Mouse (Mus musculus) heart, adult 2 months (tissue): ENCODE data around the gene Trmt5. TPM values are rescaled to one million over a fixed set of nuclear protein-coding genes. Genes with fewer than 3 reads are reported as not detected.

Experiments
- DNase-seq, 2 experiments: peaks; one replicate each; pipeline ENCODE4 v3.0.0; 2021
- H3K27ac ChIP-seq: fragments of 200-600 bp; 2 replicates; pipeline ENCODE4 v1.8.1; 2022
- H3K27me3 ChIP-seq: fragments of 200-500 bp; 2 replicates; pipeline ENCODE4 v1.6.1; 2012; ENCODE audit warnings: mild to moderate bottlenecking, low read length, inconsistent platforms, mixed read lengths; ENCODE audit not compliant: control insufficient read depth, insufficient read depth
- H3K36me3 ChIP-seq: fragments of 200-500 bp; 2 replicates; pipeline ENCODE4 v1.6.1; 2012; ENCODE audit warnings: low read length, inconsistent platforms; ENCODE audit not compliant: control insufficient read depth, insufficient read depth
- H3K4me1 ChIP-seq: fragments of 200-500 bp; 2 replicates; pipeline ENCODE4 v1.6.1; 2011; ENCODE audit warnings: low read length; ENCODE audit not compliant: control insufficient read depth, insufficient read depth
- H3K4me3 ChIP-seq: fragments of 200-600 bp; 2 replicates; pipeline ENCODE4 v1.8.1; 2022
- H3K79me2 ChIP-seq: fragments of 200-500 bp; replicated peaks from 2 replicates; pipeline ENCODE4 v1.6.1; 2012; ENCODE audit warnings: mild to moderate bottlenecking, inconsistent platforms, low read length, moderate library complexity, mixed read lengths; ENCODE audit not compliant: control insufficient read depth, insufficient read depth
- H3K9ac ChIP-seq: fragments of 200-500 bp; 2 replicates; pipeline ENCODE4 v1.6.1; 2012; ENCODE audit warnings: low read depth, mild to moderate bottlenecking, control low read depth, inconsistent platforms, low read length, mixed read lengths
- CTCF ChIP-seq: fragments of 200-600 bp; IDR thresholded peaks from 2 replicates; pipeline ENCODE4 v1.8.1; 2022; ENCODE audit warnings: antibody characterized with exemption, mild to moderate bottlenecking, moderate library complexity
- EP300 ChIP-seq: fragments of 200-500 bp; IDR thresholded peaks from 2 replicates; pipeline ENCODE4 v1.6.1; 2011; ENCODE audit warnings: low read depth, low read length, control low read depth; ENCODE audit not compliant: insufficient read depth
- POLR2A ChIP-seq: fragments of 200-500 bp; IDR thresholded peaks from 2 replicates; pipeline ENCODE4 v1.6.1; 2011; ENCODE audit warnings: mild to moderate bottlenecking, low read depth, low read length, control low read depth; ENCODE audit not compliant: insufficient read depth
- WGBS: fragments of 180-500 bp; shearing (Covaris S2); methylation state at CpG from one replicate; pipeline ENCODE4 v1.1.7; 2018; 5-methylcytosine and 5-hydroxymethylcytosine counted together
- intact Hi-C: fragments of 180-260 bp; cut with DNase I; formaldehyde crosslinking; loops from one replicate; pipeline ENCODE4 v1.15.1; 2025
- long read RNA-seq: library from polyadenylated mRNA; stranded (forward); transcript quantifications from one replicate; pipeline ENCODE4 v2.0.0, GENCODE M21; 2021
- polyA plus RNA-seq: library from polyadenylated mRNA; depleted of rRNA; stranded (reverse); fragments of >200 nt; gene quantifications from 2 replicates; pipeline ENCODE4 v1.2.3, GENCODE M21; 2012; rRNA removed
- total RNA-seq, 2 experiments: library from RNA; stranded (reverse); gene quantifications; 2 replicates each; pipeline ENCODE4 v1.2.3; 2021

Gene Trmt5
- total RNA-seq (10 to 100 TPM; 51.8 to 52.4 TPM), polyA plus RNA-seq (16.0 and 29.7 TPM in 2 replicates)
- long read RNA-seq, transcript Trmt5-201 (5 exons, 2,066 nt) = major isoform, 7 of 27 reads
- long read RNA-seq, partial matches to known transcripts = 16 of 27 reads
- long read RNA-seq, other reads (novel, unspliced or antisense) = 4 of 27 reads

DNA sequence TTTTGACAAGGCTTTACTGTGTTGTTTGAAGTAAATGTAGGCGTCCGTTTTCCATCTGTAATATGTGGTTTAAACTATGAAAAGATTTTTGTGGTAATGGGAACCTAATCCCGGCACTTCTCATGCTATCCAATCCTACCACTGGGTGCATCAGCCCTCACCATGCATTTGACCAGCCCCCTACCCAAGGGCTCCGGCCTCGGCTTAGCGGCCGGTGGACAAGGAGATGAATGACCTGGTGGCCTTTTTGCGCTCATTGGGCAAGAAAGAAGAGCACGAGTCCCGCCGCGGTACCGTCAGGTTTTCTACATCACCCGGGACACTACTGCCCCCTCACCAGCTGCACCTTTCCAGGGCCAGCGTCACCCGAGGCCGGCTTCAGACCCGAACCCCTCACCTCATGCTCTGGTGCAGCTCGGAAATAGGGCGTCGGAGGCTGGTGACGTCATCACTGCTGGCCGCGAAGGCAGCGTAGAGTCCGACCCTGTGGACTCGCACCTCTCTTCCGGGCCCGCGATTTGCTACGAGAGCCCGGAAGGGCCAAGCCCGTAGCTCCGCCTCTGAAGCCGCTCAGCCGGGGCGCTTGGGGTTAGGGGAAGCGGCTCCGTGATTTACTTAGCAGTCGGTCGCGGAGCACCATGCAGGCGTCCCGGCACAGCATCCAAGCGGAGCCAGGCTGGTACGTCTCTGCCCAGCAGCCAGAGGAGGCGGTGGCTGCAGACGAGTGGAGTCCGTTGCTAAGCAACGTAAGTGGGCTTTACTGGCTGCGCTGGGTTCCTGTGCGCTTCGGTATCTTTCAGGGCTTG, at the start of gene Trmt5, which contains the start of gene Slc38a6:
Gene Trmt5 (minus strand): TSS at position 424 of the 806 bp plus-strand sequence.
Gene Slc38a6 (plus strand): TSS at position 493 of the 806 bp plus-strand sequence.
- peak within 1 kb of the TSS; percentile 94 for H3K27ac ChIP-seq
- TF ChIP-seq EP300 (peak; percentile 77), POLR2A (peak; percentile 69), CTCF (no peak)
- peak; percentile 94 to 95 for DNase-seq
- peak within 1 kb of the TSS; percentile 77 for H3K9ac ChIP-seq
- H3K4me1 ChIP-seq = peaks cover 8% of the 10 kb centered on the region
- peaks cover 12% of the 10 kb centered on the region for H3K36me3 ChIP-seq
- under 1% methylated on average over 53 of the region's 53 CpGs for WGBS
- intact Hi-C loops = loop anchor here (5.0 kb wide), 5 partner anchors 56 to 239 kb away; partner anchors contain the start of gene Six4
- H3K4me3 ChIP-seq = peak within 1 kb of the TSS; percentile 97
- no peaks in the 10 kb centered on the region for H3K79me2 ChIP-seq
- H3K27me3 ChIP-seq = no peaks in the 10 kb centered on the region

DNA sequence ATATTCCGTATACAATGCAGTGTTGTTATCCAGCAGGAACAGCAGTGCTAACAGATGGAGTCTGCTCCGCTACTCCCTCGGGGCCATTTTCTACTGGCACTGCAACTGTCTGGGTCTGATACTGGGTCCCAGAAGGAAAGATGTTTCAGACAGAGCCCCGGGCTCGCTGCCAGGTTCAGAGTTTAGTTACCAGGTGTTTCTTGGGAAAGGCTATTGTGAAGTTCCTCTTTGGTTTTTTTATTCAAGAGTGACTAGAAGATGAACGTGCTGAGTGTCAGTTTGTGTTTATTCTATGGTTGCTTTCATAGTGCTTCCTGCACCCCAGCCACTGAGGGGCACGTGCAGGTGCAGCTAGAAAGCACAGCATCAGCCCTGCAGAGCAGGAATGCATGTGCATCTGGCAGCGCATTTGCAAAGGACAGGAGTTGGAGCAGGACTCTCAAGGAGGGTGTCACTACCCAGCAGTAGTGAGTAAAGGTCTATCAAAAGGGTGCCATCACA, 47.6 kb upstream of the Trmt5 start:
- intact Hi-C loops = no loop called here
- no peak for TF ChIP-seq CTCF
- no peak for TF ChIP-seq POLR2A
- no peak for TF ChIP-seq EP300
- no peaks in the 10 kb centered on the region for H3K27me3 ChIP-seq

GRCm38 (mm10) chr12:73332701-73333100, 46.2 kb upstream of the Trmt5 start:
- intact Hi-C loops = no loop called here
- H3K4me3 ChIP-seq = no peak overlapping the region
- H3K9ac ChIP-seq = no peak overlapping the region
- TF ChIP-seq CTCF = no peak
- no peak for TF ChIP-seq POLR2A
- no peak for TF ChIP-seq EP300
- H3K27me3 ChIP-seq = no peaks in the 10 kb centered on the region
- H3K27ac ChIP-seq = no peak overlapping the region
- no peak for DNase-seq
- WGBS = 93% methylated on average over 4 of the region's 4 CpGs
- peaks cover 6% of the 10 kb centered on the region for H3K4me1 ChIP-seq
- H3K79me2 ChIP-seq = no peaks in the 10 kb centered on the region
- no peaks in the 10 kb centered on the region; the same call in 1 of the 2 replicates for H3K36me3 ChIP-seq

More for the DNA sequence above, 47.6 kb upstream of the Trmt5 start:
- peak; percentile 51 to 53 for DNase-seq
- no peaks in the 10 kb centered on the region; the same call in 1 of the 2 replicates for H3K36me3 ChIP-seq
- peaks cover 5% of the 10 kb centered on the region for H3K4me1 ChIP-seq
- no peak overlapping the region for H3K27ac ChIP-seq
- H3K79me2 ChIP-seq = no peaks in the 10 kb centered on the region
- H3K9ac ChIP-seq = no peak overlapping the region
- no peak overlapping the region for H3K4me3 ChIP-seq
- WGBS = 40% methylated on average over 8 of the region's 8 CpGs

- WGBS = 61% methylated on average over 7 of the region's 7 CpGs
- Histone ChIP-seq H3K79me2 (no peaks in the 10 kb centered on the region), H3K4me3 (no peak overlapping the region), H3K27me3 (no peaks in the 10 kb centered on the region), H3K9ac (no peak overlapping the region), H3K27ac (no peak overlapping the region; the same call in 1 of the 2 replicates), H3K4me1 (peaks cover 7% of the 10 kb centered on the region), H3K36me3 (peaks cover 5% of the 10 kb centered on the region)
- no peak for DNase-seq
- TF ChIP-seq POLR2A (no peak), EP300 (no peak), CTCF (no peak)
- intact Hi-C loops = no loop called here
Measured at GRCm38 (mm10) chr12:73330236-73330635, 43.7 kb upstream of the Trmt5 start.

GRCm38 (mm10) chr12:73328448-73329167, 42.1 kb upstream of the Trmt5 start:
- TF ChIP-seq POLR2A (no peak), EP300 (no peak), CTCF (no peak)
- intact Hi-C loops = loop anchor here (5.0 kb wide), 1 partner anchor 189 kb away; no protein-coding TSS in a partner anchor
- H3K4me1 ChIP-seq = peaks cover 5% of the 10 kb centered on the region
- H3K4me3 ChIP-seq = no peak overlapping the region
- no peaks in the 10 kb centered on the region for H3K79me2 ChIP-seq
- no peak overlapping the region for H3K9ac ChIP-seq
- no peak for DNase-seq
- H3K27ac ChIP-seq = no peak overlapping the region
- H3K36me3 ChIP-seq = peaks cover 5% of the 10 kb centered on the region
- no peaks in the 10 kb centered on the region for H3K27me3 ChIP-seq
- 63% methylated on average over 4 of the region's 4 CpGs for WGBS
